Mouse (Mus musculus) brain, embryonic 18.5 days (tissue): ENCODE measurements at regions not wholly inside any gene's neighbourhood (a gene's known extent, or its start where the extent isn't known, plus 50 kb on each side); places are given as distances from the start of the nearest gene placed in this dataset.
A peak's percentile ranks its signal among the peaks of the same experiment; 100 is the strongest.

Experiments
- DNase-seq: peaks from one replicate; pipeline ENCODE4 v3.0.0-alpha.2; 2012; ENCODE audit warnings: low read depth, low spot score

DNA sequence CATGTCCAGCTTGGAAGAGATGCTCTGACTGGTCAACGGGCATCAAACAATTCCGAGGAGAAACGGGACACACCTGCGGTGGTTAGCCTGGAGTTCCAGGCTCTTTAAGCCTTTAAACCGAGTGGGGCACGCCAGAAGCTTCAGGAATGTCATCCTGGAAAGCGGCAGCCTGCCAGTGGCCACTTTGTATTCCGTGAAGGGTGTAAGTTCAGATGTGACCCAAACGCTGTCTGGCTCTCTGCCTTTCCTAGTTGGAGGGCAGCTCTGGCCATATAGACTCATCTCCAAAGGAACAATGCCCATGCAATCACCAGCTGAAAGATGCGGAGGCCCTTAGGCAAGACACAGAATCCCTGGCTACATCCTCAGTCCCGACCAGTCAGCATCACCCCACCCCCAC is 597.8 kb upstream of the Gm10131 start:
- DNase-seq, result no peak

DNA sequence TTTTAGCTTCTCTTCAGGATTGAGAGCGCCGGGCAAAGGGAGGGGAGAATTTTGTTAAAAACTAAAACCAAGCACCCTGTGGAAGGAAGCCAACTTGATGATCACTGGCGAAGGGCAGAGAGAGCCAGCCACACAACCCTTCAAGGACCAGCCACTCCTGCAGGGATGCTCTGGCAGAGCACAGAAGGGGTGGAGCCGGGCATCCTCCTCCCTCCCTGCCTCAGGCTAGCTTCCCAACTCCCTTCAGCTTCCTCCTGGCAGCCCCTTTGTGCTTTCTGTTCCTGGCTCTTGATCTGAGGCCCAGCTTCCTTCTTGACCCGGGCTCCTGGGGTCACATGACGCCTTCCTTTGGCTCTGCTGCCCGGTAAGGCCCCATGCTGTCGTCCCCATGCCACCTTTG is 591.8 kb upstream of the Gm10131 start:
- no peak for DNase-seq

- no peak for DNase-seq
Observed at GRCm38 (mm10) chr8:34702806-34703205, 591.3 kb upstream of the Gm10131 start.

GRCm38 (mm10) chr8:34699015-34699414 is 587.5 kb upstream of the Gm10131 start:
- no peak for DNase-seq

DNA sequence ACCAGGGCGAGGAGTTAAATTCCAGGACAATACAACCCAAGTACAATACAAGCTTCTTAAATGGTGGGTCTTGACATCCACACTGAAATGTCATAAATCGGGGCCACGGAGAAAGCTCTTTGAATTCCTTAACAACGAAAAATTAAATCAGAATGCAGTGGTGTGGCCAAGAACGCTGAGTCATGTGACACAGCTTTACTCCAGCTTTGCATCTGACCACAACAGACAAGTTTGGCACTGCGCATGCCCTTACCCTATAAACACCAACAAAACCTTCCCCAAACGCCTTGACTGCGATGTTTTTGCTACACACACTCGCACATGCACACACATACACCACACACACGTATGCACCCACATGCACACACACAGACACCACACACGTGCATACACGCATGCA is 584.8 kb upstream of the Gm10131 start:
- DNase-seq, result no peak

GRCm38 (mm10) chr8:34692606-34693005 is 581.1 kb upstream of the Gm10131 start:
- no peak for DNase-seq

GRCm38 (mm10) chr8:34691776-34692175 is 580.2 kb upstream of the Gm10131 start:
- DNase-seq, result no peak

DNA sequence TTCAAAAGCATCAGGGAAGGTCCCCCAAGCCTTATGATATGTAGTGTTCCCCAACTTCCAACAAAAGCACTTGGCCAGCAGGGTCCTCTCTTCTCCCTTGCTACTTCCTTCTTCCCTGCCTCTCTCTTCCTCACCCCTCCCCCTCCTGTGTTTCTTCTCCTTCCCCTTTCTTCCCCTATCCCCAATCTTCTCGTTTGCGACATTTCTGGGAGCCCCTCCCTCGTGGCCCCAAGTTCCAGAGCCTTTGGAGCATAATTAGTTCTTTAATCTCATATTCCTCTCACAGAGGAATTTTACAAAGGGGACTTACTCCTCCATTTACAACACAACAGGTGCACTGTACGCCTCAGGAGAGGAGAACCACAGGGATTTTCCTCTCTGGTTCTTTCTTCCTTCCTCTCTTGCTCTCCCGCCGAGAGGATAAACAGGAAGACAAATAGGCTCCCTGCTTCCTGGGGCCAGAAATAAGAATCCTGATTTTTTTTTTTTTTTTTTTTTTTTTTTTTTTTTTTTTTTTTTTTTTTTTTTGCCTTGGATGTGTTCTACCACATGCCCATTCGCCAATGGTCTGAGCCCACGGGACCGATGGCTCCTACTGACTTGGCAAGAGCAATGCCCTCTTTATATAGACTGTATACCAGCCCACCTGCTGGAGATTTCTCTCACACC is 578.4 kb upstream of the Gm10131 start:
- no peak for DNase-seq

- no peak for DNase-seq
Observed at GRCm38 (mm10) chr8:34689049-34689824, 577.7 kb upstream of the Gm10131 start.

GRCm38 (mm10) chr8:34688396-34689048 is 577.0 kb upstream of the Gm10131 start:
- DNase-seq, result no peak

- DNase-seq, result no peak
Observed at GRCm38 (mm10) chr8:34686371-34686770, 574.8 kb upstream of the Gm10131 start.

- DNase-seq, result no peak
Observed at GRCm38 (mm10) chr8:34684683-34685082, 573.1 kb upstream of the Gm10131 start.

DNA sequence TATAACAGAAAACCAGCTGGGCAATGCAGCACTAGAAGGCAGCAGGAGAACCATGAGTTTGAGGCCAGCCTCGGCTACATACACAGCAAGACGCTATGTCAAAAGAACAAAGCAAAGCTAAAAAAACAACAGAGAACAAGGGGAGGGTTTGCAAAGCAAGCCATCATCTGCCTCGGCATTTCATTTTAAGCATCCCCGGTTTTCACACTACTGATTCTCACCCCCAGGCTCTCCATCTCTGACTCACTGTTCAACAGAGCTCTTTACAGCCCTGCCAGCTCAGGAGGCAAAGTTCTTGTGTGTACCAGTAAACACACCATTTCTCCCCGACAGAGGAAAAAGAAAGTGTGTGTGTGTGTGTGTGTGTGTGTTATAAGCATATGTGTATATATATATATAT is 571.6 kb upstream of the Gm10131 start:
- DNase-seq, result no peak

- no peak for DNase-seq
Observed at GRCm38 (mm10) chr8:34682221-34682620, 570.7 kb upstream of the Gm10131 start.

DNA sequence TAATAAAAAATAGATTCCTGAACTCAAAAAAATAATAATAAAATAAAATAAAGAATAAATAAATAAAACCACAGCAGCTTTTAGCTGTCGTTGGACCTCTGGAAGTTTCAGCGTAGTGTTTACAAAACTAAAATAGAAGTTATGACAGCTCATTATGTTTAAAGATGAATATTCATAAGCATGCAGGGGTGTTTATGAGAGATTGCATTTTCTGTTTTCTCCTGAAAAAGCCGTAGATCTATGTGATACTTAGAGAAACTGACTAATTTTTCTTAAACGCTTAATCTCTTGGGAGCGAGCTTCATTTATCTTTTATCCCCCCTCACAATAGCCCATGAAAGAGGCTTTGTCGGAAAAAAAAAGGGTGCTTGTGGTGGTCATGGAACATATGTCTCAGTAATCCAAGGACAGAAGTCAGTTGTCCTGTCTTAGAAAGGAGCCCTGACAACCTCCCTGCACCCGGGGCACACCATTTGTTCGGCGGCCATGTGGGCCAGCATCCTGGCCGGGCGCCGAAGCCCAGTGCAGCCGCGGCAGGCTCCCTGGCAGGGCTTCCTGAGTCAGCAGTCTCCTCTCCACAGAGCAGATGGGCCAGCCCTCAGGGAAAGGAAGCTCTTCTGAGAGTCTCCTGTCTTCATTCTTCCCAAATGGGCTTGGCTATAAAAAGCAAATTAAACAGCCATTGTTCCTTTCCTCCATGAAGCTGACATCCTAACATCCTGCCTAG is 568.2 kb upstream of the Gm10131 start:
- DNase-seq, result peak; percentile 34

- no peak for DNase-seq
Observed at GRCm38 (mm10) chr8:34678879-34679278, 567.3 kb upstream of the Gm10131 start.

- DNase-seq, result no peak
Observed at GRCm38 (mm10) chr8:34671716-34672115, 560.2 kb upstream of the Gm10131 start.

DNA sequence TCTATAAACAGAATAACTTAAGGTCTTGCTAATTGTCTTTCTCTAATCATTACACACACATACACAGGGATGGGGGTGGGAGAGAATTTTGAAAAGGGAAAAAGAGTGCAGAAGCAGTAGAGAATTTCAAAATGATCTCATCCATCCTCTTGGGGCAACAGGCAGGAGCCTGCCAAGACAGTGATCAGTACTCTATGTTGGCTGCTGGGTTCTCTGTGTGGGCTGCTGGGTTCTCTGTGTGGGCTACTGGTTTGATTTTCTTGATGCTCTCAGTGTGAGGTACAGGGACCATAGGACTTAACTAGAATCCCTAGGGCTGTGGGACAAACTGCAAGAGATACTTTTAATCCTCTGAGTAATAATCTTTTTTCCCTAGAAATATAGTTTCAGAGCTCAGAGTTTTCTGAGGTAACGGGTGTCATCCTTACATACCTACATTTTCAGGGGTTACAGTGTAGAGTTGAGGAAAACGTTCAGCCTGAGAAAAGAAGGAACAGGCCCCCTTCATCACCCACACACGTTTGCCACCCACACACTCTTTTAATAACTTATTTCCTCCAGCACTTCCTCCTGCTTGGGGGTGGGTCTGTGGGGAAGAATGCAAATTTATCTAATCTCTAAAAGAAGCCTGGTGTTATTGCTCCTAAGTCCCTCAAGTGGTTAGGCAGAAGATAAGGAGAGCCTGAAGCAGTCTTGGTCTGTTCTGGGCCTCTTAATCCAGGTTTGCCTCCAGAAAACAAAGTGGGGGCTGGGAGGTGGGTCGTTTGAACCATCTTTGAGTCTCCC is 559.6 kb upstream of the Gm10131 start:
- DNase-seq, result no peak

- no peak for DNase-seq
Observed at GRCm38 (mm10) chr8:34669146-34669545, 557.6 kb upstream of the Gm10131 start.

GRCm38 (mm10) chr8:34664429-34664828 is 552.9 kb upstream of the Gm10131 start:
- DNase-seq, result no peak

GRCm38 (mm10) chr8:34662532-34662931 is 551.0 kb upstream of the Gm10131 start:
- no peak for DNase-seq
